Mouse (Mus musculus): ENCODE results near the gene Piwil1.

DNA sequence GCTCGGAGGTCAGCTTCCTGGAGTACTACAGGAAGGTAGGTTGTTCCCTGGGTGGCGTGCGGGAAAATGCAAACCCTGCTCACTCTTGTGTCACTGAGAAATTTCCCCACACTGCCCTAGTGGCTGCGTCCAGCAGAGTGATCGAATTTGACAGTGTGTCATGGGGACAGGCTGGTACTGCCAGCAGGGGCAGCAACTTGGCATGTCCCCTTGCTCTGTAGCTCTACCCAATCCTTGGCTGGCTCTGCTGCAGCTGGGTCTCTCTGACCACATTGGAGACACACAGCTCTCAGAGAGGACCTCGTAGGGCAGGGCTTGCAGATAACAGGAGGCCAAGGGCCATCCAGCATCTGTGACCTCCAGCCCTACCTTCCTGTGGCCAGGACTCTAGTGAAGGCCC lies 42.0 kb downstream of the Piwil1 start:
- no peak for TF ChIP-seq CTCF (IDR thresholded peaks at IDR 0.05; ENCODE audit: borderline replicate concordance, insufficient read depth, low read depth, low read length)
- TF ChIP-seq POLR2A (IDR thresholded peaks at IDR 0.05; ENCODE audit: borderline replicate concordance, insufficient read depth, low read length), result no peak

Measured in cerebellum, adult 2 months (tissue).